Mouse (Mus musculus) hindbrain, embryonic 13.5 days (tissue): ENCODE results near the gene Runx2. TPM values are rescaled to one million over a fixed set of nuclear protein-coding genes. Genes with fewer than 3 reads are reported as not detected.

Experiments
- ATAC-seq: fragments of 200-750 bp; cut with Nextera tagmentation; 2 replicates; pipeline ENCODE4 v1.8.0; 2017; ENCODE audit warnings: moderate TSS enrichment; ENCODE audit not compliant: low FRiP score
- H3K27ac ChIP-seq: fragments of 300-500 bp; sonication (generic); 2 replicates; pipeline ENCODE4 v1.5.1; 2015; ENCODE audit warnings: inconsistent platforms, mild to moderate bottlenecking, moderate library complexity
- H3K27me3 ChIP-seq: fragments of 300-500 bp; sonication (generic); 2 replicates; pipeline ENCODE4 v1.6.1; 2015; ENCODE audit warnings: mild to moderate bottlenecking, inconsistent platforms
- H3K36me3 ChIP-seq: fragments of 300-500 bp; sonication (generic); 2 replicates; pipeline ENCODE4 v1.6.1; 2015; ENCODE audit warnings: mild to moderate bottlenecking, inconsistent platforms
- H3K4me1 ChIP-seq: fragments of 300-500 bp; sonication (generic); replicated peaks from 2 replicates; pipeline ENCODE4 v1.6.1; 2015; ENCODE audit warnings: inconsistent platforms
- H3K4me2 ChIP-seq: fragments of 300-500 bp; sonication (generic); 2 replicates; pipeline ENCODE4 v1.6.1; 2015; ENCODE audit warnings: inconsistent platforms, mild to moderate bottlenecking, moderate library complexity
- H3K4me3 ChIP-seq: fragments of 300-500 bp; sonication (generic); 2 replicates; pipeline ENCODE4 v1.5.1; 2015; ENCODE audit warnings: mild to moderate bottlenecking, inconsistent platforms
- H3K9ac ChIP-seq: fragments of 300-500 bp; sonication (generic); 2 replicates; pipeline ENCODE4 v1.6.1; 2015; ENCODE audit warnings: mild to moderate bottlenecking, inconsistent platforms
- H3K9me3 ChIP-seq: fragments of 300-500 bp; sonication (generic); 2 replicates; pipeline ENCODE4 v1.6.1; 2016; ENCODE audit warnings: inconsistent platforms
- WGBS: fragments of 180-500 bp; shearing (Covaris S2); methylation state at CpG from one replicate; pipeline ENCODE4 v1.1.7; 2015; 5-methylcytosine and 5-hydroxymethylcytosine counted together
- polyA plus RNA-seq: library from polyadenylated mRNA; unstranded; fragments of >200 nt; fragmentation: Nextera tagmentation; extraction: Ambion mirVana; gene quantifications from 2 replicates; pipeline ENCODE4 v1.2.1, GENCODE M21; 2015

Gene Runx2
- polyA plus RNA-seq = 0.62 and 1.5 TPM in 2 replicates

GRCm38 (mm10) chr17:44814508-44815175 lies at the start of gene Runx2:
Gene Runx2 (minus strand): TSS chr17:44814797.
- Histone ChIP-seq H3K4me3 (no peak within 1 kb of the TSS), H3K9ac (no peak within 1 kb of the TSS), H3K9me3 (no peaks in the 10 kb centered on the region), H3K36me3 (no peaks in the 10 kb centered on the region), H3K4me2 (no peak within 1 kb of the TSS), H3K27ac (no peak within 1 kb of the TSS), H3K27me3 (no peaks in the 10 kb centered on the region), H3K4me1 (peaks cover 9% of the 10 kb centered on the region; the same call in 1 of the 2 replicates)
- no peak for ATAC-seq
- WGBS = 22% methylated on average over 3 of the region's 3 CpGs

- Histone ChIP-seq H3K4me2 (no peak overlapping the region), H3K27ac (no peak overlapping the region), H3K36me3 (no peaks in the 10 kb centered on the region), H3K27me3 (no peaks in the 10 kb centered on the region), H3K4me1 (no peaks in the 10 kb centered on the region), H3K4me3 (no peak overlapping the region), H3K9me3 (no peaks in the 10 kb centered on the region), H3K9ac (no peak overlapping the region)
- 97% methylated on average over 6 of the region's 6 CpGs for WGBS
- ATAC-seq = no peak
Measured at GRCm38 (mm10) chr17:44863165-44863564, 48.6 kb upstream of the Runx2 start.

- no peak overlapping the region for H3K4me2 ChIP-seq
- H3K27ac ChIP-seq = no peak overlapping the region
- H3K4me1 ChIP-seq = no peaks in the 10 kb centered on the region
- no peaks in the 10 kb centered on the region for H3K36me3 ChIP-seq
- H3K27me3 ChIP-seq = no peaks in the 10 kb centered on the region
- no peak for ATAC-seq
- WGBS = 88% methylated on average over 4 of the region's 4 CpGs
- no peak overlapping the region for H3K4me3 ChIP-seq
- peaks cover 3% of the 10 kb centered on the region; the same call in 1 of the 2 replicates for H3K9me3 ChIP-seq
- no peak overlapping the region for H3K9ac ChIP-seq
Measured at GRCm38 (mm10) chr17:44842184-44842583, 27.6 kb upstream of the Runx2 start.

- Histone ChIP-seq H3K9me3 (no peaks in the 10 kb centered on the region), H3K27ac (no peak overlapping the region), H3K27me3 (no peaks in the 10 kb centered on the region), H3K4me3 (no peak overlapping the region), H3K36me3 (no peaks in the 10 kb centered on the region), H3K9ac (no peak overlapping the region), H3K4me1 (no peaks in the 10 kb centered on the region), H3K4me2 (no peak overlapping the region)
- ATAC-seq = no peak
- WGBS = 72% methylated on average over 1 of the region's 1 CpGs
Measured at GRCm38 (mm10) chr17:44831201-44831600, 16.6 kb upstream of the Runx2 start.

- no peak overlapping the region for H3K4me3 ChIP-seq
- H3K4me1 ChIP-seq = no peaks in the 10 kb centered on the region
- no peaks in the 10 kb centered on the region for H3K36me3 ChIP-seq
- ATAC-seq = no peak
- no peak overlapping the region for H3K27ac ChIP-seq
- H3K9me3 ChIP-seq = no peaks in the 10 kb centered on the region
- H3K9ac ChIP-seq = no peak overlapping the region
- H3K4me2 ChIP-seq = no peak overlapping the region
- H3K27me3 ChIP-seq = no peaks in the 10 kb centered on the region
- WGBS = 93% methylated on average over 3 of the region's 3 CpGs
Measured at GRCm38 (mm10) chr17:44829587-44829986, 15.0 kb upstream of the Runx2 start.

- Histone ChIP-seq H3K9ac (no peak overlapping the region), H3K4me2 (no peak overlapping the region), H3K36me3 (no peaks in the 10 kb centered on the region), H3K4me1 (no peaks in the 10 kb centered on the region), H3K27ac (no peak overlapping the region), H3K4me3 (no peak overlapping the region), H3K9me3 (no peaks in the 10 kb centered on the region), H3K27me3 (no peaks in the 10 kb centered on the region)
- ATAC-seq = no peak
- WGBS = 85% methylated on average over 4 of the region's 4 CpGs
Measured at GRCm38 (mm10) chr17:44827964-44828363, 13.4 kb upstream of the Runx2 start.

- no peaks in the 10 kb centered on the region for H3K9me3 ChIP-seq
- H3K36me3 ChIP-seq = no peaks in the 10 kb centered on the region
- H3K9ac ChIP-seq = no peak overlapping the region
- no peaks in the 10 kb centered on the region for H3K27me3 ChIP-seq
- no peak for ATAC-seq
- 82% methylated on average over 3 of the region's 3 CpGs for WGBS
- H3K4me2 ChIP-seq = no peak overlapping the region
- no peaks in the 10 kb centered on the region for H3K4me1 ChIP-seq
- H3K27ac ChIP-seq = no peak overlapping the region
- no peak overlapping the region for H3K4me3 ChIP-seq
Measured at GRCm38 (mm10) chr17:44827124-44827523, 12.5 kb upstream of the Runx2 start.

- Histone ChIP-seq H3K9ac (no peak overlapping the region), H3K27me3 (no peaks in the 10 kb centered on the region), H3K4me1 (no peaks in the 10 kb centered on the region), H3K27ac (no peak overlapping the region), H3K4me3 (no peak overlapping the region), H3K4me2 (no peak overlapping the region), H3K9me3 (no peaks in the 10 kb centered on the region), H3K36me3 (no peaks in the 10 kb centered on the region)
- WGBS = 86% methylated on average over 5 of the region's 5 CpGs
- ATAC-seq = no peak
Measured at GRCm38 (mm10) chr17:44821940-44822339, 7.3 kb upstream of the Runx2 start.

- no peak for ATAC-seq
- Histone ChIP-seq H3K9me3 (no peaks in the 10 kb centered on the region), H3K36me3 (no peaks in the 10 kb centered on the region), H3K27me3 (no peaks in the 10 kb centered on the region), H3K4me3 (no peak overlapping the region), H3K4me1 (peaks cover 4% of the 10 kb centered on the region; the same call in 1 of the 2 replicates), H3K27ac (no peak overlapping the region), H3K9ac (no peak overlapping the region), H3K4me2 (no peak overlapping the region)
- WGBS = 73% methylated on average over 4 of the region's 4 CpGs
Measured at GRCm38 (mm10) chr17:44819816-44820215, 5.2 kb upstream of the Runx2 start.

GRCm38 (mm10) chr17:44818825-44819224 lies 4.2 kb upstream of the Runx2 start:
- no peak overlapping the region for H3K4me2 ChIP-seq
- H3K9me3 ChIP-seq = no peaks in the 10 kb centered on the region
- no peaks in the 10 kb centered on the region for H3K27me3 ChIP-seq
- H3K36me3 ChIP-seq = no peaks in the 10 kb centered on the region
- no peak for ATAC-seq
- 86% methylated on average over 2 of the region's 2 CpGs for WGBS
- no peak overlapping the region for H3K4me3 ChIP-seq
- no peak overlapping the region for H3K27ac ChIP-seq
- peaks cover 9% of the 10 kb centered on the region; the same call in 1 of the 2 replicates for H3K4me1 ChIP-seq
- no peak overlapping the region for H3K9ac ChIP-seq

GRCm38 (mm10) chr17:44807031-44807430 lies 7.6 kb downstream of the Runx2 start:
- no peak overlapping the region for H3K4me3 ChIP-seq
- 87% methylated on average over 1 of the region's 1 CpGs for WGBS

GRCm38 (mm10) chr17:44797331-44797730 lies 17.3 kb downstream of the Runx2 start:
- no peak for ATAC-seq
- Histone ChIP-seq H3K9me3 (no peaks in the 10 kb centered on the region), H3K4me3 (no peak overlapping the region), H3K27ac (no peak overlapping the region), H3K36me3 (peaks cover 4% of the 10 kb centered on the region; the same call in 1 of the 2 replicates), H3K9ac (no peak overlapping the region), H3K4me2 (no peak overlapping the region), H3K4me1 (no peaks in the 10 kb centered on the region), H3K27me3 (no peaks in the 10 kb centered on the region)
- whole genome bisulfite sequencing = 72% methylated on average over 3 of the region's 3 CpGs

More at GRCm38 (mm10) chr17:44807031-44807430, 7.6 kb downstream of the Runx2 start:
- Histone ChIP-seq H3K27me3 (no peaks in the 10 kb centered on the region), H3K9me3 (no peaks in the 10 kb centered on the region), H3K4me1 (no peaks in the 10 kb centered on the region), H3K27ac (no peak overlapping the region), H3K4me2 (no peak overlapping the region), H3K36me3 (no peaks in the 10 kb centered on the region), H3K9ac (no peak overlapping the region)
- ATAC-seq = no peak

- ATAC-seq = no peak
- Histone ChIP-seq H3K4me3 (no peak overlapping the region), H3K9me3 (no peaks in the 10 kb centered on the region), H3K36me3 (peaks cover 8% of the 10 kb centered on the region), H3K4me2 (no peak overlapping the region), H3K4me1 (no peaks in the 10 kb centered on the region), H3K27me3 (no peaks in the 10 kb centered on the region), H3K9ac (no peak overlapping the region), H3K27ac (no peak overlapping the region)
- 93% methylated on average over 12 of the region's 12 CpGs for WGBS
Measured at GRCm38 (mm10) chr17:44792218-44792917, 22.2 kb downstream of the Runx2 start.
